Mouse (Mus musculus) embryonic facial prominence, embryonic 15.5 days (tissue): Measurements from ENCODE around the gene Zfp706. TPM values are rescaled to one million over a fixed set of nuclear protein-coding genes. Genes with fewer than 3 reads are reported as not detected.

Source experiments
- ATAC-seq: fragments of 200-750 bp; cut with Nextera tagmentation; 2 replicates; pipeline ENCODE4 v1.8.0; 2017; ENCODE audit warnings: low read depth, moderate TSS enrichment; ENCODE audit not compliant: insufficient number of reproducible peaks, low FRiP score, low TSS enrichment
- H3K27ac ChIP-seq: fragments of 300-500 bp; sonication (generic); replicated peaks from 2 replicates; pipeline ENCODE4 v1.5.1; 2015; ENCODE audit warnings: mild to moderate bottlenecking, inconsistent platforms
- H3K27me3 ChIP-seq: fragments of 300-500 bp; sonication (generic); 2 replicates; pipeline ENCODE4 v1.6.1; 2015; ENCODE audit warnings: inconsistent platforms
- H3K36me3 ChIP-seq: fragments of 300-500 bp; sonication (generic); 2 replicates; pipeline ENCODE4 v1.6.1; 2015; ENCODE audit warnings: mild to moderate bottlenecking, inconsistent platforms
- H3K4me1 ChIP-seq: fragments of 300-500 bp; sonication (generic); 2 replicates; pipeline ENCODE4 v1.6.1; 2015; ENCODE audit warnings: inconsistent platforms
- H3K4me2 ChIP-seq: fragments of 300-500 bp; sonication (generic); replicated peaks from 2 replicates; pipeline ENCODE4 v1.6.1; 2015; ENCODE audit warnings: mild to moderate bottlenecking, inconsistent platforms
- H3K4me3 ChIP-seq: fragments of 300-500 bp; sonication (generic); replicated peaks from 2 replicates; pipeline ENCODE4 v1.5.1; 2015; ENCODE audit warnings: mild to moderate bottlenecking, inconsistent platforms
- H3K9ac ChIP-seq: fragments of 300-500 bp; sonication (generic); 2 replicates; pipeline ENCODE4 v1.6.1; 2015; ENCODE audit warnings: inconsistent platforms
- H3K9me3 ChIP-seq: fragments of 300-500 bp; sonication (generic); replicated peaks from 2 replicates; pipeline ENCODE4 v1.6.1; 2016; ENCODE audit warnings: inconsistent platforms
- WGBS: fragments of 180-500 bp; shearing (Covaris S2); methylation state at CpG from one replicate; pipeline ENCODE4 v1.1.7; 2015; 5-methylcytosine and 5-hydroxymethylcytosine counted together
- polyA plus RNA-seq: library from polyadenylated mRNA; unstranded; fragments of >200 nt; fragmentation: Nextera tagmentation; extraction: Ambion mirVana; gene quantifications from 2 replicates; pipeline ENCODE4 v1.2.1, GENCODE M21; 2015

Gene Zfp706
- polyA plus RNA-seq, 1 experiment from 2014 or later: 464 TPM

- H3K9ac ChIP-seq: no peak overlapping the region
- no peaks in the 10 kb centered on the region for H3K36me3 ChIP-seq
- peaks cover 13% of the 10 kb centered on the region for H3K4me1 ChIP-seq
- no peak overlapping the region for H3K27ac ChIP-seq
- H3K9me3 ChIP-seq: no peaks in the 10 kb centered on the region
- ATAC-seq: no peak
- 76% methylated on average over 5 of the region's 5 CpGs for WGBS
- H3K27me3 ChIP-seq: no peaks in the 10 kb centered on the region
- H3K4me3 ChIP-seq: no peak overlapping the region
- no peak overlapping the region for H3K4me2 ChIP-seq
These were observed 31.9 kb downstream of the Zfp706 start for GRCm38 (mm10) chr15:36975690-36976089.

- no peaks in the 10 kb centered on the region for H3K27me3 ChIP-seq
- H3K36me3 ChIP-seq: no peaks in the 10 kb centered on the region
- ATAC-seq: no peak
- H3K9me3 ChIP-seq: no peaks in the 10 kb centered on the region
- H3K27ac ChIP-seq: no peak overlapping the region
- H3K4me2 ChIP-seq: no peak overlapping the region
- 77% methylated on average over 2 of the region's 2 CpGs for WGBS
- peaks cover 10% of the 10 kb centered on the region for H3K4me1 ChIP-seq
- H3K9ac ChIP-seq: no peak overlapping the region
- no peak overlapping the region for H3K4me3 ChIP-seq
These were observed 32.3 kb downstream of the Zfp706 start for GRCm38 (mm10) chr15:36975256-36975620.

- Histone ChIP-seq H3K4me2 (no peak overlapping the region), H3K27ac (no peak overlapping the region), H3K9me3 (no peaks in the 10 kb centered on the region), H3K4me1 (peaks cover 5% of the 10 kb centered on the region), H3K36me3 (no peaks in the 10 kb centered on the region), H3K4me3 (no peak overlapping the region), H3K9ac (no peak overlapping the region), H3K27me3 (no peaks in the 10 kb centered on the region)
- WGBS: 52% methylated on average over 6 of the region's 6 CpGs
- no peak for ATAC-seq
These were observed 32.8 kb downstream of the Zfp706 start for GRCm38 (mm10) chr15:36974614-36975255.

GRCm38 (mm10) chr15:36973714-36974113 is 33.9 kb downstream of the Zfp706 start:
- H3K27me3 ChIP-seq: no peaks in the 10 kb centered on the region
- H3K4me2 ChIP-seq: no peak overlapping the region
- H3K4me3 ChIP-seq: no peak overlapping the region
- 79% methylated on average over 7 of the region's 7 CpGs for WGBS
- ATAC-seq: no peak
- no peaks in the 10 kb centered on the region for H3K4me1 ChIP-seq
- no peak overlapping the region for H3K27ac ChIP-seq
- no peaks in the 10 kb centered on the region for H3K36me3 ChIP-seq
- no peaks in the 10 kb centered on the region for H3K9me3 ChIP-seq
- H3K9ac ChIP-seq: no peak overlapping the region

- no peak overlapping the region for H3K9ac ChIP-seq
- peaks cover under 1% of the 10 kb centered on the region; the same call in 1 of the 2 replicates for H3K4me1 ChIP-seq
- H3K27ac ChIP-seq: no peak overlapping the region
- H3K4me2 ChIP-seq: no peak overlapping the region
- no peak for ATAC-seq
- H3K9me3 ChIP-seq: no peaks in the 10 kb centered on the region
- H3K4me3 ChIP-seq: no peak overlapping the region
- no peaks in the 10 kb centered on the region for H3K27me3 ChIP-seq
- H3K36me3 ChIP-seq: no peaks in the 10 kb centered on the region
- 75% methylated on average over 6 of the region's 6 CpGs for WGBS
These were observed 34.3 kb downstream of the Zfp706 start for GRCm38 (mm10) chr15:36973290-36973689.

GRCm38 (mm10) chr15:36969794-36970193 is 37.8 kb downstream of the Zfp706 start:
- Histone ChIP-seq H3K27ac (no peak overlapping the region), H3K27me3 (no peaks in the 10 kb centered on the region), H3K9ac (no peak overlapping the region), H3K4me3 (no peak overlapping the region), H3K9me3 (no peaks in the 10 kb centered on the region), H3K4me2 (no peak overlapping the region), H3K4me1 (peaks cover 19% of the 10 kb centered on the region), H3K36me3 (no peaks in the 10 kb centered on the region)
- 84% methylated on average over 5 of the region's 5 CpGs for WGBS
- no peak for ATAC-seq

- no peaks in the 10 kb centered on the region for H3K9me3 ChIP-seq
- 50% methylated on average over 1 of the region's 1 CpGs for WGBS
- H3K4me3 ChIP-seq: peak overlapping the region; percentile 23; the same call in 1 of the 2 replicates
- no peak overlapping the region for H3K27ac ChIP-seq
- H3K4me2 ChIP-seq: peak overlapping the region; percentile 44
- H3K9ac ChIP-seq: no peak overlapping the region
- H3K27me3 ChIP-seq: no peaks in the 10 kb centered on the region
- H3K36me3 ChIP-seq: no peaks in the 10 kb centered on the region
- H3K4me1 ChIP-seq: peaks cover 19% of the 10 kb centered on the region
- no peak for ATAC-seq
These were observed 39.3 kb downstream of the Zfp706 start for GRCm38 (mm10) chr15:36968295-36968694.

- H3K36me3 ChIP-seq: no peaks in the 10 kb centered on the region
- H3K4me2 ChIP-seq: peak overlapping the region; percentile 44
- H3K27me3 ChIP-seq: no peaks in the 10 kb centered on the region
- H3K27ac ChIP-seq: peak overlapping the region; percentile 8
- peaks cover 19% of the 10 kb centered on the region for H3K4me1 ChIP-seq
- peak; percentile 76 for ATAC-seq
- H3K9me3 ChIP-seq: no peaks in the 10 kb centered on the region
- no peak overlapping the region for H3K9ac ChIP-seq
- 16% methylated on average over 24 of the region's 24 CpGs for WGBS
- peak overlapping the region; percentile 23 for H3K4me3 ChIP-seq
These were observed 40.0 kb downstream of the Zfp706 start for GRCm38 (mm10) chr15:36967381-36968211.

- H3K27ac ChIP-seq: peak overlapping the region; percentile 8
- ATAC-seq: no peak
- H3K4me3 ChIP-seq: 0 out of 2 replicates have a peak overlapping the region, but pooled peaks have one; percentile 23
These were observed 40.6 kb downstream of the Zfp706 start for GRCm38 (mm10) chr15:36966940-36967339.

GRCm38 (mm10) chr15:36966466-36966865 is 41.1 kb downstream of the Zfp706 start:
- 63% methylated on average over 2 of the region's 2 CpGs for WGBS
- no peak overlapping the region for H3K9ac ChIP-seq

More at GRCm38 (mm10) chr15:36966940-36967339, 40.6 kb downstream of the Zfp706 start:
- no peak overlapping the region for H3K9ac ChIP-seq
- H3K27me3 ChIP-seq: no peaks in the 10 kb centered on the region
- peaks cover 19% of the 10 kb centered on the region for H3K4me1 ChIP-seq
- peak overlapping the region; percentile 44 for H3K4me2 ChIP-seq
- no peaks in the 10 kb centered on the region for H3K9me3 ChIP-seq
- H3K36me3 ChIP-seq: no peaks in the 10 kb centered on the region
- WGBS: 41% methylated on average over 7 of the region's 7 CpGs

GRCm38 (mm10) chr15:36965743-36966142 is 41.8 kb downstream of the Zfp706 start:
- Histone ChIP-seq H3K4me2 (no peak overlapping the region), H3K9me3 (no peaks in the 10 kb centered on the region), H3K27me3 (no peaks in the 10 kb centered on the region), H3K4me1 (peaks cover 19% of the 10 kb centered on the region), H3K27ac (no peak overlapping the region), H3K9ac (no peak overlapping the region), H3K36me3 (no peaks in the 10 kb centered on the region), H3K4me3 (no peak overlapping the region)
- 78% methylated on average over 4 of the region's 4 CpGs for WGBS
- no peak for ATAC-seq

More at GRCm38 (mm10) chr15:36966466-36966865, 41.1 kb downstream of the Zfp706 start:
- Histone ChIP-seq H3K4me3 (no peak overlapping the region), H3K9me3 (no peaks in the 10 kb centered on the region), H3K4me1 (peaks cover 19% of the 10 kb centered on the region), H3K4me2 (no peak overlapping the region), H3K36me3 (no peaks in the 10 kb centered on the region), H3K27me3 (no peaks in the 10 kb centered on the region), H3K27ac (0 out of 2 replicates have a peak overlapping the region, but pooled peaks have one; percentile 8)
- ATAC-seq: no peak
